Mouse (Mus musculus) megakaryocyte-erythroid progenitor cell, adult 5-6 weeks (primary cell): ENCODE results near the gene Tcta. TPM values are rescaled to one million over a fixed set of nuclear protein-coding genes. Genes with fewer than 3 reads are reported as not detected.

Source experiments
- ATAC-seq: replicated peaks from 2 replicates; pipeline ENCODE4 v1.8.0; 2016; ENCODE audit warnings: mild to moderate bottlenecking, inconsistent platforms; ENCODE audit not compliant: severe bottlenecking, poor library complexity, low FRiP score, low TSS enrichment
- total RNA-seq, 2 experiments: library from RNA; stranded (forward) in 1 of 2; stranded (reverse) in 1 of 2; fragments of 200-1000, 215-1000 nt in 1 of 2; fragments of >200 nt in 1 of 2; fragmentation: Nextera tagmentation in 1 of 2; gene quantifications; 2 replicates each; pipeline ENCODE4 v1.2.3; 2014 to 2017

Gene Tcta
- 2.8 and 8.2 TPM in 2 replicates for total RNA-seq (2014; fragmentation: Nextera tagmentation)
- 1.4 and 4.3 TPM in 2 replicates for total RNA-seq (2017)

GRCm38 (mm10) chr9:108305629-108306520 lies at the start of gene Tcta, which contains the start of gene Rhoa:
Gene Tcta, minus strand, starts transcription at chr9:108306160.
Gene Rhoa, plus strand, starts transcription at chr9:108306129.
- peak; percentile 92 for ATAC-seq

- peak; percentile 73 for ATAC-seq
Measured at GRCm38 (mm10) chr9:108349727-108350126, 43.8 kb upstream of the Tcta start.

- ATAC-seq: no peak
Measured at GRCm38 (mm10) chr9:108348290-108348680, 42.3 kb upstream of the Tcta start.

- peak; percentile 59 for ATAC-seq
Measured at GRCm38 (mm10) chr9:108347540-108348289, 41.8 kb upstream of the Tcta start, which contains the start of gene Usp4. Gene Usp4, plus strand, starts transcription at chr9:108347853.

- ATAC-seq: no peak
Measured at GRCm38 (mm10) chr9:108347024-108347423, 41.1 kb upstream of the Tcta start.

- no peak for ATAC-seq
Measured at GRCm38 (mm10) chr9:108344471-108344870, 38.5 kb upstream of the Tcta start.

GRCm38 (mm10) chr9:108343835-108344234 lies 37.9 kb upstream of the Tcta start:
- peak; percentile 11; the same call in 1 of the 2 replicates for ATAC-seq

- ATAC-seq: no peak
Measured at GRCm38 (mm10) chr9:108343331-108343730, 37.4 kb upstream of the Tcta start.

- ATAC-seq: no peak
Measured at GRCm38 (mm10) chr9:108342301-108342831, 36.4 kb upstream of the Tcta start.

GRCm38 (mm10) chr9:108341801-108342200 lies 35.8 kb upstream of the Tcta start:
- ATAC-seq: no peak

GRCm38 (mm10) chr9:108341139-108341475 lies 35.1 kb upstream of the Tcta start:
- ATAC-seq: no peak

GRCm38 (mm10) chr9:108340258-108341138 lies 34.5 kb upstream of the Tcta start:
- ATAC-seq: peak; percentile 62

GRCm38 (mm10) chr9:108339886-108340257 lies 33.9 kb upstream of the Tcta start:
- no peak for ATAC-seq

- ATAC-seq: peak; percentile 80
Measured at GRCm38 (mm10) chr9:108338886-108339781, 33.2 kb upstream of the Tcta start, which contains the start of gene Gpx1. Gene Gpx1, plus strand, starts transcription at chr9:108338903.

- ATAC-seq: no peak
Measured at GRCm38 (mm10) chr9:108338551-108338885, 32.6 kb upstream of the Tcta start.

- ATAC-seq: no peak
Measured at GRCm38 (mm10) chr9:108337848-108338550, 32.0 kb upstream of the Tcta start.

- no peak for ATAC-seq
Measured at GRCm38 (mm10) chr9:108325811-108326210, 19.9 kb upstream of the Tcta start.

GRCm38 (mm10) chr9:108324784-108325183 lies 18.8 kb upstream of the Tcta start:
- ATAC-seq: no peak
